Mouse (Mus musculus): ENCODE results near the gene Itga8. TPM values are rescaled to one million over a fixed set of nuclear protein-coding genes. Genes with fewer than 3 reads are reported as not detected.

Itga8 gene
- polyA plus RNA-seq, 1 experiment, result 1.0 TPM

GRCm38 (mm10) chr2:12060034-12060723 is 241.5 kb downstream of the Itga8 start:
- Histone ChIP-seq H3K27ac (ENCODE audit: control insufficient read depth, insufficient read depth, low read depth, low read length) (no peak overlapping the region), H3K27me3 (ENCODE audit: control insufficient read depth, insufficient read depth, low read length) (no peaks in the 10 kb centered on the region), H3K4me3 (ENCODE audit: control insufficient read depth, low read depth, low read length) (no peak overlapping the region), H3K36me3 (ENCODE audit: control insufficient read depth, insufficient read depth, low read length) (no peaks in the 10 kb centered on the region), H3K4me1 (ENCODE audit: control insufficient read depth, insufficient read depth, low read length) (no peaks in the 10 kb centered on the region)
- TF ChIP-seq POLR2A (IDR thresholded peaks at IDR 0.05; ENCODE audit: control insufficient read depth, low read depth, low read length), result no peak
- TF ChIP-seq CTCF (IDR thresholded peaks at IDR 0.05; ENCODE audit: control insufficient read depth, insufficient read depth, insufficient replicate concordance, low read depth, low read length), result no peak

Other genes with a start within 250 kb of the Itga8 start
- gene Mindy3, start 117.5 kb upstream of the Itga8 start, polyA plus RNA-seq (2012; rRNA removed), result 29.0 and 30.1 TPM in 2 replicates